Mouse (Mus musculus) kidney, embryonic 14.5 days (tissue): ENCODE results near the gene Aunip. TPM values are rescaled to one million over a fixed set of nuclear protein-coding genes. Genes with fewer than 3 reads are reported as not detected.

ENCODE experiments used
- ATAC-seq: fragments of 200-750 bp; cut with Nextera tagmentation; 2 replicates; pipeline ENCODE4 v1.8.0; 2017; ENCODE audit warnings: moderate number of reproducible peaks, mild to moderate bottlenecking, moderate TSS enrichment, moderate library complexity; ENCODE audit not compliant: low FRiP score, low TSS enrichment
- H3K27ac ChIP-seq: fragments of 300-500 bp; sonication (generic); 2 replicates; pipeline ENCODE4 v1.5.1; 2014; ENCODE audit warnings: low read depth, mild to moderate bottlenecking, low read length, moderate library complexity, mixed read lengths
- H3K27me3 ChIP-seq: fragments of 300-500 bp; sonication (generic); 2 replicates; pipeline ENCODE4 v1.6.1; 2014; ENCODE audit warnings: mild to moderate bottlenecking, low read length; ENCODE audit not compliant: control insufficient read depth, insufficient read depth
- H3K36me3 ChIP-seq: fragments of 300-500 bp; sonication (generic); 2 replicates; pipeline ENCODE4 v1.6.1; 2014; ENCODE audit warnings: low read length, mixed read lengths; ENCODE audit not compliant: control insufficient read depth, insufficient read depth
- H3K4me1 ChIP-seq: fragments of 300-500 bp; sonication (generic); 2 replicates; pipeline ENCODE4 v1.6.1; 2014; ENCODE audit warnings: low read length, mixed read lengths; ENCODE audit not compliant: control insufficient read depth, insufficient read depth
- H3K4me2 ChIP-seq: fragments of 300-500 bp; sonication (generic); replicated peaks from 2 replicates; pipeline ENCODE4 v1.6.1; 2014; ENCODE audit warnings: low read depth, mild to moderate bottlenecking, low read length
- H3K4me3 ChIP-seq: fragments of 300-500 bp; sonication (generic); 2 replicates; pipeline ENCODE4 v1.5.1; 2014; ENCODE audit warnings: mild to moderate bottlenecking, low read length
- H3K9ac ChIP-seq: fragments of 300-500 bp; sonication (generic); 2 replicates; pipeline ENCODE4 v1.6.1; 2014; ENCODE audit warnings: low read depth, mild to moderate bottlenecking, low read length, moderate library complexity
- H3K9me3 ChIP-seq: fragments of 300-500 bp; sonication (generic); 2 replicates; pipeline ENCODE4 v1.6.1; 2016; ENCODE audit warnings: low read length; ENCODE audit not compliant: control insufficient read depth
- WGBS: fragments of 180-500 bp; shearing (Covaris S2); extraction: QIAGEN DNeasy Blood & Tissue Kit; methylation state at CpG from one replicate; pipeline ENCODE4 v1.1.7; 2014; 5-methylcytosine and 5-hydroxymethylcytosine counted together
- polyA plus RNA-seq: library from polyadenylated mRNA; unstranded; fragments of >200 nt; fragmentation: Nextera tagmentation; extraction: Ambion mirVana; gene quantifications from 2 replicates; pipeline ENCODE4 v1.2.1, GENCODE M21; 2014

Gene Aunip
- polyA plus RNA-seq, 1 experiment from 2014 or later = 5.9 TPM

- 69% methylated on average over 8 of the region's 8 CpGs for WGBS
- H3K27me3 ChIP-seq = 0 out of 2 replicates have a peak, but pooled peaks cover 4% of the 10 kb centered on the region
- H3K9me3 ChIP-seq = no peaks in the 10 kb centered on the region
- no peaks in the 10 kb centered on the region for H3K36me3 ChIP-seq
- H3K4me2 ChIP-seq = no peak overlapping the region
- H3K9ac ChIP-seq = no peak overlapping the region
- no peaks in the 10 kb centered on the region for H3K4me1 ChIP-seq
- no peak for ATAC-seq
- H3K4me3 ChIP-seq = no peak overlapping the region
- H3K27ac ChIP-seq = no peak overlapping the region
These were observed 28.4 kb upstream of the Aunip start for GRCm38 (mm10) chr4:134482442-134482841.

- H3K27me3 ChIP-seq = 0 out of 2 replicates have a peak, but pooled peaks cover 4% of the 10 kb centered on the region
- 65% methylated on average over 6 of the region's 6 CpGs for WGBS
- H3K36me3 ChIP-seq = no peaks in the 10 kb centered on the region
- H3K4me2 ChIP-seq = no peak overlapping the region
- H3K9me3 ChIP-seq = no peaks in the 10 kb centered on the region
- no peak for ATAC-seq
- H3K9ac ChIP-seq = no peak overlapping the region
- no peaks in the 10 kb centered on the region for H3K4me1 ChIP-seq
- H3K27ac ChIP-seq = no peak overlapping the region
- no peak overlapping the region for H3K4me3 ChIP-seq
These were observed 27.6 kb upstream of the Aunip start for GRCm38 (mm10) chr4:134483078-134483688.

- H3K9me3 ChIP-seq = no peaks in the 10 kb centered on the region
- H3K4me1 ChIP-seq = no peaks in the 10 kb centered on the region
- no peak overlapping the region for H3K27ac ChIP-seq
- no peak overlapping the region for H3K4me2 ChIP-seq
- no peaks in the 10 kb centered on the region for H3K36me3 ChIP-seq
- no peak overlapping the region for H3K4me3 ChIP-seq
- WGBS = 64% methylated on average over 6 of the region's 6 CpGs
- 0 out of 2 replicates have a peak, but pooled peaks cover 4% of the 10 kb centered on the region for H3K27me3 ChIP-seq
- ATAC-seq = no peak
- no peak overlapping the region for H3K9ac ChIP-seq
These were observed 27.1 kb upstream of the Aunip start for GRCm38 (mm10) chr4:134483696-134484095.

GRCm38 (mm10) chr4:134484231-134484630, 26.6 kb upstream of the Aunip start:
- H3K4me2 ChIP-seq = no peak overlapping the region
- H3K27me3 ChIP-seq = 0 out of 2 replicates have a peak, but pooled peaks cover 4% of the 10 kb centered on the region
- no peaks in the 10 kb centered on the region for H3K4me1 ChIP-seq
- H3K36me3 ChIP-seq = no peaks in the 10 kb centered on the region
- no peaks in the 10 kb centered on the region for H3K9me3 ChIP-seq
- no peak overlapping the region for H3K9ac ChIP-seq
- H3K4me3 ChIP-seq = no peak overlapping the region
- no peak for ATAC-seq
- no peak overlapping the region for H3K27ac ChIP-seq
- WGBS = 84% methylated on average over 10 of the region's 10 CpGs

GRCm38 (mm10) chr4:134485151-134485900, 25.5 kb upstream of the Aunip start:
- Histone ChIP-seq H3K4me2 (no peak overlapping the region), H3K4me3 (no peak overlapping the region), H3K9ac (no peak overlapping the region), H3K4me1 (no peaks in the 10 kb centered on the region), H3K27me3 (0 out of 2 replicates have a peak, but pooled peaks cover 4% of the 10 kb centered on the region), H3K27ac (no peak overlapping the region), H3K36me3 (no peaks in the 10 kb centered on the region), H3K9me3 (no peaks in the 10 kb centered on the region; the same call in 1 of the 2 replicates)
- 78% methylated on average over 5 of the region's 5 CpGs for WGBS
- no peak for ATAC-seq

- Histone ChIP-seq H3K36me3 (no peaks in the 10 kb centered on the region), H3K27me3 (no peaks in the 10 kb centered on the region), H3K9me3 (no peaks in the 10 kb centered on the region; the same call in 1 of the 2 replicates), H3K4me2 (no peak overlapping the region), H3K9ac (no peak overlapping the region), H3K4me1 (no peaks in the 10 kb centered on the region), H3K27ac (no peak overlapping the region), H3K4me3 (no peak overlapping the region)
- ATAC-seq = no peak
- 85% methylated on average over 5 of the region's 5 CpGs for WGBS
These were observed 22.6 kb upstream of the Aunip start for GRCm38 (mm10) chr4:134488211-134488610.

- H3K9me3 ChIP-seq = no peaks in the 10 kb centered on the region; the same call in 1 of the 2 replicates
- 82% methylated on average over 11 of the region's 11 CpGs for WGBS
- ATAC-seq = no peak
These were observed 20.7 kb upstream of the Aunip start for GRCm38 (mm10) chr4:134489986-134490665.

GRCm38 (mm10) chr4:134491716-134492115, 19.1 kb upstream of the Aunip start:
- no peak overlapping the region for H3K9ac ChIP-seq
- ATAC-seq = no peak
- no peak overlapping the region for H3K4me3 ChIP-seq
- no peaks in the 10 kb centered on the region for H3K27me3 ChIP-seq
- WGBS = 71% methylated on average over 6 of the region's 6 CpGs
- H3K27ac ChIP-seq = no peak overlapping the region
- H3K9me3 ChIP-seq = no peaks in the 10 kb centered on the region; the same call in 1 of the 2 replicates
- H3K4me2 ChIP-seq = no peak overlapping the region
- no peaks in the 10 kb centered on the region for H3K36me3 ChIP-seq
- H3K4me1 ChIP-seq = peaks cover 6% of the 10 kb centered on the region; the same call in 1 of the 2 replicates

More at GRCm38 (mm10) chr4:134489986-134490665, 20.7 kb upstream of the Aunip start:
- Histone ChIP-seq H3K4me1 (no peaks in the 10 kb centered on the region), H3K36me3 (no peaks in the 10 kb centered on the region), H3K27me3 (no peaks in the 10 kb centered on the region), H3K27ac (no peak overlapping the region), H3K4me3 (no peak overlapping the region), H3K9ac (no peak overlapping the region), H3K4me2 (no peak overlapping the region)
